Mouse (Mus musculus) megakaryocyte progenitor cell, adult 5-6 weeks (primary cell): Measurements from ENCODE around the gene Spef2. TPM values are rescaled to one million over a fixed set of nuclear protein-coding genes. Genes with fewer than 3 reads are reported as not detected.
A peak's percentile ranks its signal among the peaks of the same experiment; 100 is the strongest.
"Not testable (repeated sequence)": the region's sequence is repeated elsewhere in the genome, so short reads cannot be mapped to it uniquely, and the experiment has no call there.

Experiments used
- ATAC-seq: replicated peaks from 2 replicates; pipeline ENCODE4 v1.8.0; 2016; ENCODE audit warnings: mild to moderate bottlenecking, moderate TSS enrichment, inconsistent platforms; ENCODE audit not compliant: poor library complexity
- total RNA-seq, 2 experiments: library from RNA; stranded (forward) in 1 of 2; stranded (reverse) in 1 of 2; fragments of 157-497, 149-512 nt in 1 of 2; fragments of 200-1000 nt in 1 of 2; gene quantifications; 2 replicates each; pipeline versions ENCODE4 v1.2.3 to v1.2.4; 2015 to 2017

Spef2 gene
- total RNA-seq, 2 experiments from 2014 or later: 0.12 to 0.32 TPM

GRCm38 (mm10) chr15:9564156-9564555 is 184.5 kb downstream of the Spef2 start:
- ATAC-seq: no peak

GRCm38 (mm10) chr15:9557264-9557663 is 191.4 kb downstream of the Spef2 start:
- ATAC-seq: not testable (repeated sequence)

- ATAC-seq: no peak
Measured at GRCm38 (mm10) chr15:9548951-9549350, 199.7 kb downstream of the Spef2 start.

DNA sequence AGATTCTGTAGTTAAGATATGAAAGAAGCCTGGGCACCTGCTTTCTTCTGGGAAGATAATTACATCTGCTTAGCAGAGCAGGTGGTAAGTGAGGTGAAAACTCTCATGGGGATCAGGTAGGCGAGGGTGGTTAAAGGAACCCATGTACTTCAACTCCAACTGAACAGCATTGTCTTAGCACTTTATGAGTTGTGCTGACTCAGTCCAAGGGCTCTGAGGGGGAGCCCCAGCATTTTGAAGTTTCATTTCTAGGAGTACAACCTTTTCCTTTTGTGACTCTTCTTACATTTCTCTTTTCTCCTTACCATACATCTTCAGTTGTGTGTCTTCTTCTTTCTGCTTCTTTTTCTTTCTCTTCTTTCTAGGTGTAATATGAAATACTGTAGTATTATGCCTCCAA is 213.5 kb downstream of the Spef2 start:
- ATAC-seq: no peak

GRCm38 (mm10) chr15:9533356-9533902 is 215.2 kb downstream of the Spef2 start:
- peak; percentile 61 for ATAC-seq

DNA sequence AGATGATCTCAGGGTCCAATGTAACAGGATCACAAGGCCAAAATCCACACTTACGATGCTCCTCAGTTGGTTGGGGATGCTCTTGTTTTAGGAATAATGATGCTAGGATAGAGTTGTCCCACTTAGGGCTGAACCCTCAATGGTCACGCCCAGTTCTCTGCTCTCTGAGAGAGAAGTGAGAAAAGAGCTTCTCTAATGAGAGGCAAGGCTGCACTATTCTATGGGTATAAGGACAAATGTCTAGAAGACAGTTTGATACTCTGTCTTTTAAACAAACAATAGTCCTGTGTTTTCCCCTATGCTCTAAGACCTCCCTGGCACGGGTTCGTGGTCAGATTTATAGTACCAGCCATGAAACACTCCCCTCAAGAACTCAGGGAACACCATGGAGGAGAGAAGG is 218.6 kb downstream of the Spef2 start, which contains the start of gene Il7r:
Gene Il7r, minus strand, starts transcription at position 101 of the 400 bp plus-strand sequence.
- ATAC-seq: 0 out of 2 replicates have a peak, but pooled peaks have one; percentile 4

- ATAC-seq: peak; percentile 97
Measured at GRCm38 (mm10) chr15:9529646-9530045, 219.0 kb downstream of the Spef2 start.

Other genes starting within 250 kb of the Spef2 start
- gene Il7r, start 218.7 kb downstream of the Spef2 start, total RNA-seq (2015): 0.56 and 1.2 TPM in 2 replicates
- gene Il7r, start 218.7 kb downstream of the Spef2 start, total RNA-seq (2017): 0.42 and 2.9 TPM in 2 replicates